Mouse (Mus musculus) E14TG2a.4 (cell line): ENCODE data around the gene Timm22.

Experiments used
- CTCF ChIP-seq: conservative IDR thresholded peaks from 2 replicates; pipeline ENCODE4 v1.5.1; 2014; ENCODE audit warnings: low read length
- NANOG ChIP-seq: IDR thresholded peaks from 2 replicates; pipeline ENCODE4 v1.6.1; 2014; ENCODE audit warnings: borderline replicate concordance, low read length, mixed read lengths
- POU5F1 ChIP-seq: IDR thresholded peaks from 2 replicates; pipeline ENCODE4 v1.6.1; 2014; ENCODE audit warnings: low read length, borderline replicate concordance

- TF ChIP-seq CTCF (no peak; the same call in 1 of the 2 replicates), NANOG (no peak), POU5F1 (no peak)
These were observed 22.3 kb downstream of the Timm22 start for GRCm38 (mm10) chr11:76429046-76429445.
